Mouse (Mus musculus): ENCODE measurements around the gene Olfr1264. TPM values are rescaled to one million over a fixed set of nuclear protein-coding genes. Genes with fewer than 3 reads are reported as not detected.

Olfr1264 gene
- polyA plus RNA-seq (2012; ENCODE audit: insufficient read depth, low replicate concordance): not detected in 2 replicates

GRCm38 (mm10) chr2:90025477-90025876, at the start of gene Olfr1264:
Gene Olfr1264, minus strand, starts transcription at chr2:90025577.
- H3K4me1 ChIP-seq: no peaks in the 10 kb centered on the region; the same call in 1 of the 2 replicates
- TF ChIP-seq FLI1 (IDR thresholded peaks at IDR 0.05; ENCODE audit: low read length): no peak
- no peak for TF ChIP-seq GATA1 (IDR thresholded peaks at IDR 0.05; ENCODE audit: borderline replicate concordance, low read length)

DNA sequence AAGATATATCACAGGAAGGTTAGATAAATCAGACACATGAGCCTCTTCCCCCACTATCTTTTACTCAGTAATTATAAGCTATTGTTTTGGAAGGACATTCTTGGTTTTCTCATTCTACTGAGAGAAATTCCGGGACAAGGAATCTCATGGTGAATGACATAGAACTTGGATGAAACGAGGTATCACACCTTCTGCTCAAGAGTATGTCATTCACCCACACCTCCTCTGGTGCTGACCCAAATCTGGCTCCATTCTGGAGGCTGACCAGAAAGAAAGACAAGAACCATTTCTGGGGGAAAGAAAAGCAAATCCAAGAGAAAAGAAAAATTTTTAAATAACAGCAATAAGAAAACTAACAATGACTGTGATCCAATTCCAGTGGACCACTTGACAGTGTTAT, 44.7 kb upstream of the Olfr1264 start:
- H3K36me3 ChIP-seq (replicated peaks; ENCODE audit: low read length): no peaks in the 10 kb centered on the region
- H3K27me3 ChIP-seq (replicated peaks): no peaks in the 10 kb centered on the region
- H3K9me3 ChIP-seq: 0 out of 2 replicates have a peak, but pooled peaks cover 5% of the 10 kb centered on the region
- no peaks in the 10 kb centered on the region for H3K4me1 ChIP-seq
- TF ChIP-seq GATA1 (IDR thresholded peaks at IDR 0.05; ENCODE audit: borderline replicate concordance, low read length): no peak
- TF ChIP-seq FLI1 (IDR thresholded peaks at IDR 0.05; ENCODE audit: low read length): no peak
- H3K4me3 ChIP-seq (replicated peaks): no peak overlapping the region

More at GRCm38 (mm10) chr2:90025477-90025876, at the start of gene Olfr1264:
- Histone ChIP-seq H3K36me3 (replicated peaks; ENCODE audit: low read length) (no peaks in the 10 kb centered on the region), H3K4me3 (replicated peaks) (no peak within 1 kb of the TSS), H3K27me3 (replicated peaks) (no peaks in the 10 kb centered on the region), H3K9me3 (0 out of 2 replicates have a peak, but pooled peaks cover 3% of the 10 kb centered on the region)

DNA sequence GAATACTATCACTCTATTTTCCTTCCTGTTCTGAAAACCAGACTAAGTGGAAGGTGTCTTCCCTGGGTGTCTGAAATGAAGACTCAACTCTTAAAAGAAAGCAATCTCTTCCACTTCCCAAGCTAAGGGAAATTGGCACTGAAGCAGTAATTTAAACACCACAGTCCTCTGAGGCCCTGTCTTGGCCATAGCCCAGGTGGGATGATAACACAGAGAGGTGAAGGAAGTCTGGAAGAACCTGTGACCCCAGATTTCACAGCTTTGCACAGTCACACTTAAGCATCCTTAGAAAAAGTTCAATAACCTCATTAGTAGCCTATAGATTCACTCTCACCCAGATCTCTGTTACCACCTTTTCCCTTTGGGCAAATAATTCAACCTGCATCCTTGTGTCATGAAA, 38.1 kb upstream of the Olfr1264 start, which contains the start of gene Olfr140:
Gene Olfr140, minus strand, starts transcription at position 101 of the 400 bp plus-strand sequence.
- H3K4me1 ChIP-seq: no peaks in the 10 kb centered on the region
- no peaks in the 10 kb centered on the region for H3K9me3 ChIP-seq
- no peak for TF ChIP-seq GATA1 (IDR thresholded peaks at IDR 0.05; ENCODE audit: borderline replicate concordance, low read length)
- TF ChIP-seq FLI1 (IDR thresholded peaks at IDR 0.05; ENCODE audit: low read length): no peak
- H3K36me3 ChIP-seq (replicated peaks; ENCODE audit: low read length): no peaks in the 10 kb centered on the region
- H3K4me3 ChIP-seq (replicated peaks): no peak within 1 kb of the TSS
- H3K27me3 ChIP-seq (replicated peaks): no peaks in the 10 kb centered on the region

DNA sequence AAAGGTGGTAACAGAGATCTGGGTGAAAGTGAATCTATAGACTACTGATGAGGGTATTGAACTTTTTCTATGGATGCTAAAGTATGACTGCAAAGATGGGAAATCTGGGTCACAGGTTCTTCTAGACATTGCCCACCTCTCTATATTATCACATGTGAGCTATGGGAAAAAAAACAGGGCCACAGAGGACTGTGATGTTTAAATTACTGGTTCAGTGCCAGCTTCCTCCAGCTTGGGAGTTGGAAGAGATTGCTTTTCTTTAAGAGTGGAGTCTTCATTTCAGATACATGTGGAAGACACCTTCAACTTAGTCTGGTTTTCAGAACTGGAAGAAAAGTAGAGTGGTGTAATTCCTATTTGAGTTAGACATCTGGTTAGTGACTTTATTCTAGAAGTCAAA, 9.7 kb upstream of the Olfr1264 start, which contains the start of gene Olfr1265:
Gene Olfr1265, plus strand, starts transcription at position 301 of the 400 bp plus-strand sequence.
- Histone ChIP-seq H3K4me3 (replicated peaks) (no peak within 1 kb of the TSS), H3K36me3 (replicated peaks; ENCODE audit: low read length) (no peaks in the 10 kb centered on the region), H3K27me3 (replicated peaks) (no peaks in the 10 kb centered on the region), H3K9me3 (0 out of 2 replicates have a peak, but pooled peaks cover 4% of the 10 kb centered on the region), H3K4me1 (no peaks in the 10 kb centered on the region)
- TF ChIP-seq GATA1 (IDR thresholded peaks at IDR 0.05; ENCODE audit: borderline replicate concordance, low read length): no peak
- TF ChIP-seq FLI1 (IDR thresholded peaks at IDR 0.05; ENCODE audit: low read length): no peak

DNA sequence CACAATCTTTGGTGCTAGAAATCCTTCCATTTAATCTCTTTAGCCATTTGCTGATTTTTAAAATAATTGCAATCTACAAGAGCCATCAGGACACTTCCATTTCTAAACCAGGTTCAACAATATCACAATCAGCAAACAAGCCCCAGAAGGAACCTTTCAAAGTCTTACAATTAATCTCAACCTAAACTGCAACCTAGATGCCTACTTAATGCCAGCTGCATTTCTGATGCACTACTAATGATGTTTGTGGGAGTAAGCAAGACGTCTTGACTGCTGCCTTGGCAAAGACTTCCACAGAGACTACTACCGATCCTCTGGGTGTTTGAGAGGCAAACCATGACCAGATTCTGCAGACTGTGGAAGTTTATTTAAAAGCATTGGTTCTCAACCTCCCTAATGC, 13.5 kb downstream of the Olfr1264 start, which contains the start of gene Olfr1263:
Gene Olfr1263, plus strand, starts transcription at position 301 of the 400 bp plus-strand sequence.
- H3K4me1 ChIP-seq: no peaks in the 10 kb centered on the region
- no peaks in the 10 kb centered on the region for H3K27me3 ChIP-seq (replicated peaks)
- H3K36me3 ChIP-seq (replicated peaks; ENCODE audit: low read length): no peaks in the 10 kb centered on the region
- H3K9me3 ChIP-seq: no peaks in the 10 kb centered on the region
- no peak within 1 kb of the TSS for H3K4me3 ChIP-seq (replicated peaks)
- TF ChIP-seq GATA1 (IDR thresholded peaks at IDR 0.05; ENCODE audit: borderline replicate concordance, low read length) (no peak), FLI1 (IDR thresholded peaks at IDR 0.05; ENCODE audit: low read length) (no peak)

DNA sequence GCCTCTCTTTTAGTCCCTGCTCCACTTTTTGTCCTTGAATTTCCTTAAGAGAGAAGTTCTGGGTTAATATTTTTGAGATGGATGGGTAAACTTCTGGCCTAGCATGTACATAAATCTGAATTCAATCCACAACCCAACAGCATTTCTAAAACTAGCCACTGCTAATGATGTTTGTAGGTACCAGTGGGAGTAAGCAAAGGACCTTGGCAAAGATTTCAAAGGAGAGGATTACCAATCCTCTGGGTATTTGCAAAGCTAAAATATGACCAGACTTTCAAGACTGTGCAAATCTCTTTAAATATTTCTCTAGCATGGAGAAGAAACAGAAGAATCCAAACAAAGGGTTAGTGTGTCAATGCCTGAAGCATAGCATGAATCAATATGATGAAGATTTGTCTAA, 25.5 kb downstream of the Olfr1264 start, which contains the start of gene Olfr1262:
Gene Olfr1262, plus strand, starts transcription at position 301 of the 400 bp plus-strand sequence.
- Histone ChIP-seq H3K4me1 (no peaks in the 10 kb centered on the region), H3K36me3 (replicated peaks; ENCODE audit: low read length) (no peaks in the 10 kb centered on the region)
- TF ChIP-seq FLI1 (IDR thresholded peaks at IDR 0.05; ENCODE audit: low read length) (no peak), GATA1 (IDR thresholded peaks at IDR 0.05; ENCODE audit: borderline replicate concordance, low read length) (no peak)

DNA sequence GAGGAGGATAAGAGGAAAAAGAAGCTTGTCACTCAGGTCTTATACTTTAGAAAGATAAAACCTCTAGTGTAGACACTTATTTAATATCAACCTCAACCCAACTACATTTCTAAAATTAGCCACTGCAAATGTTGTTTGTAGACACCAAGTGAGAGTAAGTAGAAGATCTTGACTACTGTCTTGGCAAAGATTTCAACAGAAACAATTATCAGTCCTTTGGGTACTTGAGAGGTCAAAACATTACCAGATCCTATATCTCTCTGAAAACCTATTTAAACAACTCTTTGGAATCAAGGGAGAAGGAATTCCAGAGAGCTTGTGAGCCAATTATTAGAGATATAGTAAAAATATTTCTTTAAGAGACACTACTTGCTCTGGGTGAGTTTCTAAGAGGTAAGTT, 34.5 kb downstream of the Olfr1264 start, which contains the start of gene Olfr1261:
Gene Olfr1261, plus strand, starts transcription at position 301 of the 400 bp plus-strand sequence.
- no peaks in the 10 kb centered on the region for H3K36me3 ChIP-seq (replicated peaks; ENCODE audit: low read length)
- no peak within 1 kb of the TSS for H3K4me3 ChIP-seq (replicated peaks)
- no peaks in the 10 kb centered on the region for H3K9me3 ChIP-seq

More for the DNA sequence above, 25.5 kb downstream of the Olfr1264 start, which contains the start of gene Olfr1262:
- Histone ChIP-seq H3K27me3 (replicated peaks) (no peaks in the 10 kb centered on the region), H3K4me3 (replicated peaks) (no peak within 1 kb of the TSS), H3K9me3 (no peaks in the 10 kb centered on the region)

DNA sequence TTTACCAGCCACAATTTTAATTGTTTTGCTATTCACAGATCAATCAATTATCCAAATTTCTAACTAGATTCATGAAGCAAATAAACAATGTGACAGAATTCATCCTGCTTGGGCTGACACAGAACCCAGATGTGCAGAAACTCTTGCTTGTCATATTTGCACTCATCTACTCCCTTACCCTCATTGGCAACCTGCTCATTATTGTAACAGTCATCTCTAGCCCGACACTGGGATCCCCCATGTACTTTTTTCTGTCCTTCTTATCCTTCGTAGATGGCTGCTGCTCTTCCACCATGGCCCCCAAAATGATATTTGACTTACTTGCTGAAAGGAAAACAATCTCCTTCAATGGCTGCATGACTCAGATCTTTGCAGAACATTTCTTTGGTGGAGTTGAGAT, 47.7 kb downstream of the Olfr1264 start:
- no peaks in the 10 kb centered on the region for H3K4me1 ChIP-seq
- no peak for TF ChIP-seq GATA1 (IDR thresholded peaks at IDR 0.05; ENCODE audit: borderline replicate concordance, low read length)
- no peaks in the 10 kb centered on the region for H3K36me3 ChIP-seq (replicated peaks; ENCODE audit: low read length)
- no peaks in the 10 kb centered on the region for H3K9me3 ChIP-seq
- no peaks in the 10 kb centered on the region for H3K27me3 ChIP-seq (replicated peaks)
- H3K4me3 ChIP-seq (replicated peaks): no peak overlapping the region

More for the DNA sequence above, 34.5 kb downstream of the Olfr1264 start, which contains the start of gene Olfr1261:
- TF ChIP-seq GATA1 (IDR thresholded peaks at IDR 0.05; ENCODE audit: borderline replicate concordance, low read length) (no peak), FLI1 (IDR thresholded peaks at IDR 0.05; ENCODE audit: low read length) (no peak)
- no peaks in the 10 kb centered on the region for H3K27me3 ChIP-seq (replicated peaks)
- H3K4me1 ChIP-seq: no peaks in the 10 kb centered on the region

DNA sequence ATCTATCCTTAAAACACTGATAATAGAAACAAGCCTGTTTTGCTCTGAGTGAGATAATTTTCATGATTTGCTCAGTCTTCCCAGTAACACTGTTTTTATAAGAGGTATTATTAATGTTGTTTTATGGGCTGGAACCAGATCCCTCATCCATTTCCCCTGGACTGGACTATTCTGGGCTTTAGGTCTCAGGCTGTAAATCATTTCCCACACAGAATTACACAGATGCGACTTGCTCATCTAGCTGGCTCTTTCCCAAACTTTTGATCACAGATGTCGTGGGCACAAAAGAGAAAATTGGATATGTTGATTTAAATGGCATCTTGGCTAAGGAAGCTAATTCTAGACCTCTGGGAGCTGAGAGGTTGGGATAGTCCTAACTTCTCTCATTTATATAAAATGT, 51.2 kb downstream of the Olfr1264 start, which contains the start of gene Olfr1260:
Gene Olfr1260, plus strand, starts transcription at position 157 of the 400 bp plus-strand sequence.
- Histone ChIP-seq H3K9me3 (no peaks in the 10 kb centered on the region), H3K27me3 (replicated peaks) (no peaks in the 10 kb centered on the region), H3K4me1 (no peaks in the 10 kb centered on the region), H3K36me3 (replicated peaks; ENCODE audit: low read length) (no peaks in the 10 kb centered on the region), H3K4me3 (replicated peaks) (no peak within 1 kb of the TSS)
- TF ChIP-seq FLI1 (IDR thresholded peaks at IDR 0.05; ENCODE audit: low read length): no peak
- no peak for TF ChIP-seq GATA1 (IDR thresholded peaks at IDR 0.05; ENCODE audit: borderline replicate concordance, low read length)

Other genes starting within 250 kb of the Olfr1264 start
- not detected in 2 replicates for gene Olfr1254, start 232.0 kb downstream of the Olfr1264 start, polyA plus RNA-seq (2012; ENCODE audit: insufficient read depth, low replicate concordance)
- gene Olfr1255, start 213.5 kb downstream of the Olfr1264 start, polyA plus RNA-seq (2012; ENCODE audit: insufficient read depth, low replicate concordance): not detected in 2 replicates
- gene Olfr1256, start 184.0 kb downstream of the Olfr1264 start, polyA plus RNA-seq (2012; ENCODE audit: insufficient read depth, low replicate concordance): not detected in 2 replicates
- gene Olfr48, start 177.4 kb downstream of the Olfr1264 start, polyA plus RNA-seq (2012; ENCODE audit: insufficient read depth, low replicate concordance): not detected in 2 replicates
- not detected in 2 replicates for gene Olfr1257, start 147.1 kb downstream of the Olfr1264 start, polyA plus RNA-seq (2012; ENCODE audit: insufficient read depth, low replicate concordance)
- gene Olfr1258, start 98.3 kb downstream of the Olfr1264 start, polyA plus RNA-seq (2012; ENCODE audit: insufficient read depth, low replicate concordance): not detected in 2 replicates
- gene Olfr1259, start 76.9 kb downstream of the Olfr1264 start, polyA plus RNA-seq (2012; ENCODE audit: insufficient read depth, low replicate concordance): not detected in 2 replicates
- gene Olfr1260, start 51.2 kb downstream of the Olfr1264 start, polyA plus RNA-seq (2012; ENCODE audit: insufficient read depth, low replicate concordance): not detected in 2 replicates
- gene Olfr1261, start 34.4 kb downstream of the Olfr1264 start, polyA plus RNA-seq (2012; ENCODE audit: insufficient read depth, low replicate concordance): 0.52 TPM in 1 of 2 replicates, not detected in the other
- gene Olfr1262, start 25.4 kb downstream of the Olfr1264 start, polyA plus RNA-seq (2012; ENCODE audit: insufficient read depth, low replicate concordance): not detected in 2 replicates
- gene Olfr1263, start 13.4 kb downstream of the Olfr1264 start, polyA plus RNA-seq (2012; ENCODE audit: insufficient read depth, low replicate concordance): not detected in 2 replicates
- not detected in 2 replicates for gene Olfr1265, start 9.8 kb upstream of the Olfr1264 start, polyA plus RNA-seq (2012; ENCODE audit: insufficient read depth, low replicate concordance)
- not detected in 2 replicates for gene Olfr140, start 38.0 kb upstream of the Olfr1264 start, polyA plus RNA-seq (2012; ENCODE audit: insufficient read depth, low replicate concordance)
- not detected in 2 replicates for gene Olfr1269, start 95.8 kb upstream of the Olfr1264 start, polyA plus RNA-seq (2012; ENCODE audit: insufficient read depth, low replicate concordance)
- not detected in 2 replicates for gene Olfr32, start 116.7 kb upstream of the Olfr1264 start, polyA plus RNA-seq (2012; ENCODE audit: insufficient read depth, low replicate concordance)
- gene Olfr1270, start 127.5 kb upstream of the Olfr1264 start, polyA plus RNA-seq (2012; ENCODE audit: insufficient read depth, low replicate concordance): not detected in 2 replicates
- not detected in 2 replicates for gene Olfr1506, start 198.9 kb upstream of the Olfr1264 start, polyA plus RNA-seq (2012; ENCODE audit: insufficient read depth, low replicate concordance)
- not detected in 2 replicates for gene Olfr142, start 232.0 kb upstream of the Olfr1264 start, polyA plus RNA-seq (2012; ENCODE audit: insufficient read depth, low replicate concordance)
- not detected in 2 replicates for gene Olfr1271, start 245.5 kb upstream of the Olfr1264 start, polyA plus RNA-seq (2012; ENCODE audit: insufficient read depth, low replicate concordance)